Mouse (Mus musculus): ENCODE data around the gene Rexo1.

The Rexo1 gene

DNA sequence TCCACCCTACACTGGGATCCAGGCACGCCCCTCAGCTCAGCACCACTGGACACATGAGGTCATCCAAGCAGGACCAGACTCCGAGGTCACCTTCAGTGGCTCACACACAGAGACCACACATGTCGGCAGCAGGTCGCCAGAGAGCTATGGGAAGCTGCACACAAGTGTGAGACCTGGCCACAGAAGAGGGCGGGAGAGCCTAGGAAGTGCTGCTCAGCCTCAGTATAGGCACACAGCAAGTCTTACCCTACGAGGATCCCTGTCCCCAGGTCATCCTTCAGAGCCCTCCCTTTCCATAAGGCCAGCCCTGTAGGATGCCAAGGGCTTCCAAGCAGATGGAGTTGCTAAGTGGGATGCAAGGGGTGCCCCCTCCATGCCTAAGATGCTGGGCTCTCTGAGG lies 7.4 kb downstream of the Rexo1 start:
- DNase-seq, result no peak

DNA sequence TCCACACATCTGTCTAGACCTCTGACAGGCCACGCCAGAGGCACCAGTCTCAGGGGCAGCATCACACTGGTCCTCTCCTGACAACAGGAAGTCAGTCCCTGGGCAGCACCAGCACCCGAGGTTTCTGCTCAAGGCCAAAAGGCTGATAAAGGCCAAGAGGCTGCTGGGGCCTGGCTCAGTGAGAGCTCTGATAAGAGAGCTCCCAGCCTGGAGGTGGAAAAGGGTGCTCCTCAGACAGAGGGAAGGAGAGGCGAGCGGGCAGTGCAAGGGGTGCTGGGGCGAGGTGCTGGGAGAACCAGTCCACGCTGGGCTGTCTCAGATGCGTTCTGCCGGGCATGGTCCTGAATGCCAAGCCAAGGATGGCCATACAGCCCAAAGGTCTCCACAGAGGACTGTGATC lies 7.8 kb downstream of the Rexo1 start:
- no peak for DNase-seq

DNA sequence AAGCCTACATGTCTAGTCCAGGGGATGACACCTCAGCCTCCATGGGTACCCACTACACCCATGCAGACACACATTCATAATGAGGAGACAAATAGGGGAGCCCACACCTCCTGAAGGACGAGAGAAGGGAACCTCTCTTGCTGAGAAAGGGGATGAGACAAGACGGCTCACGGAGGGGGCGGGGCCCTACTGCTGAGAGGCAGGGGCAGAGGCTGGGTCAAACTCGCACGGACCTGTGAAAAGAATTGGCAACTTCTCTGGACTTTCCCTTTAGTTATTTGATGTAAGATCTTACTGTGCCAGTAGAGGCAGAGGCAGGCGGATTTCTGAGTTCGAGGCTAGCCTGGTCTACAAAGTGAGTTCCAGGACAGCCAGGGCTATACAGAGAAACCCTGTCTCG lies 9.0 kb downstream of the Rexo1 start:
- no peak for DNase-seq

DNA sequence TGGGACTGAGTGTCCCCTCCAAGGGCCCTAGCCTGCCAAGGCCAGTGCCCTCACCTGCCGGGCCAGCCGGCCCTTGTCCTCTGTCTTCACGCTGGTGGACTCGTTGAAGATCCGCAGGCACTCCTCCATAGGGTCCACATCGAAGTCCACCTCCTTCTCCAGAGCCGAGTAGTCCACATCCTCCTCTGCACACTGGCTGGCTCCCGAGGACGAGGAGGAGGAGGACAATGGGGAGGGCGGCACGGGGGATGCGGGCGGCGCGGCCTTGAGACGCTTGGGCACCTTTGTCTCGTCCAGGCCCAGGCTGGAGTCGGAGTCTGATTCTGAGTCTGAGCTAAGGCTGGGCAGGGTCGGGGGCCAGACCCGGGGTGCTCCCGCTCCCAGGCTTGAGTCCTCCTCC lies 12.1 kb downstream of the Rexo1 start:
- no peak for DNase-seq

DNA sequence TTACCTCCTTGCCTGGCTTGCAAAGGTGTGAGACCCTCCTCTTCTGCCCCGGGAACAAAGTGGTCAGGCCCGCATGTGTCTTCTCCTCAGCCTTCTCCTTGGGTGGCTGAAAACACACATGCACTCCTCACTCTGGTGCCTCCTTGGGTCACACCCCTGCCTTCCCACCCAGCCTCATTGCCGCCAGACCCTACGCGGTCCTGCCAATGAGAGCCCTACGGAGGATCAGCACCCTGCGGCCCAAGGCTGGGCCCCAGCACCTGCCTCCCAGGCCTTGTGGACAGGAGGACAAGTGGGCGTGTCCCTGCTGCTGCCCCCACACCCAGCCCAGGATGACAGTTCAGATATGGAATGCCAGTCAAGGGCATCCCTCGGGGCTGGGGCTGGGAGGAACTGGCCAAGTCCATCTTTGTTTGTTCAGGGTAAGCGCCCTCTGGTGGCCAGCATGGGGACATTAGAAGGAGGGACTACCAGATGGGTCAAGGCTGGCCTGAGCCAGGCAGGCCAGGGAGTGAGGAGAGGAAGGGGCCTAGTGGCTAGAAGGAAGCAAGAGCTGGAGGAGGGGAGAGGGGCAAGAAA lies 12.8 kb downstream of the Rexo1 start:
- DNase-seq, result peak; percentile 42 to 61

DNA sequence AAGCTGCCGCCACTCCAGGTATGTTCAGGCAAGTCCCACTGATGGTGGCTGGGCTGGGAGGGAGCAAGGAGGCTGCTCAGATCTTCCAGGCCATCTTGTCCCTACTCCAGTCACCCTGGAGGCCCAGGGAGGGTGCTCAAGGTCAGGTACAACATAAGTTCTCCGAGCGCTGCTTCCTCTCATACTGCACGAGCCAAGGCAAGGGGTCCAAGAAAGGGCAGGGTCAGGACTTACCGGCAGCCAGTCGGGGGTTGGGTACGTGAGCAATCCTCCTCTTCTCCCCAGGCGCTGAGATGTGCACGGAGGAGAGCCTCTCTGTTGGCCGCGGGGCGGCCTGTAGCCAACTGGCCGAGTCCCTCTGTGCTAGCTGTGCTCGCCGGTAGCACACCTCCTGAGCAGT lies 13.8 kb downstream of the Rexo1 start:
- DNase-seq, result no peak

DNA sequence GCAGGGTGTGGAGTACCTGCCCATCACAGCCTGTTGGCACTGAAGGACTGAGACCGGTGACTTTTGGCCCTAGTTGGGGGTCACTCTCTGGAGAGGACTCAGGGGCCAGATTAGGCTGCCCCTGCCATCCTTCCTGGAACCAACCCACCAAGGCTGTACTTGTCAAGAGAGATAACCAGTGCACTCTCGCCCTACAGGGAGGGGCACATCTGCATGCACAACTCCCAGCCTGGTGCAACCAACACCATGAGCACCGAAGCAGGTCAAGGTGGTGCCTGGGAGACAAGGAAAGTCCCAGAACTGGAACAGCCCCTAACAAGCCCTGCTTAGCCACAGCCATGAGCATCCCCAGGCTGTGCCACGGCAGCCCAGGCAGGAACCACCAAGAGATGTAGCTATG lies 14.4 kb downstream of the Rexo1 start:
- no peak for DNase-seq

DNA sequence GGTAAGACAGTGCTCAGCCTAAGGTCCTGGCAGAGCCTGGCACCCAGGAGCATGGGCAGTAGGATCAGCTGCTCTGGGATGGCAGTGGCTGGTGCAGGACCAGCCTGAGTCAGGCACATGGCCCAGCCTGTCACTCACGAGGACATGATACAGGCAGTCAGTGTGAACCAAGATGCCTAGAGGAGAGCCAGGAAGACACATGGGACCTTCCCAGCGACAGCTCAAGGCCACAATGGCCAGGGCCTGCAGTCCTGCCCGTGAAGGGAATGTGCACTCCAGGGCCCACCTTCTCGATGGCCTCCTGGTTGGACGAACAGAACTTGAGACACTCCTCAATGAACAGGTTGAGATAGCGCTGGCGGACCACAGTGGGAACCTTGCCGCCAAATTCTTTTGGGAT lies 15.8 kb downstream of the Rexo1 start:
- no peak for DNase-seq

DNA sequence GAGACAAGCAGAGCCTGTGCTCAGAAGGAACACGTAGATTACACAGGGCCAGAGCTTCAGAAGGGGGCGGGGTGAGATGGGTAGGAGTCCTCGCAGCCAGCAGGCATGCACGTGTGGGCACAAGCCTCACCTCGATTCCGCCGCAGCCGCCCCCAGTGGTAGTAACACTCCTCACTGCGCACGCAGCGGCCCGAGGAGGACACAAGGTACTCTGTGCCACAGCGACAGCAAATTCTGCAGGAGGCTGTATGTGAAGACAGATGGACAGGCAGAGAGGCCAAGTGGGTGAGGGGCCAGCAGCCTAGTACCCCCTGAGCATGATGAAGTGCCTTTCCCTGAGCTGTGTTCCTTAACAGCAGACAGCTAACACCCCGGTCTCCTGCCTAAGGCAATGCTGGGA lies 17.5 kb downstream of the Rexo1 start:
- no peak for DNase-seq

DNA sequence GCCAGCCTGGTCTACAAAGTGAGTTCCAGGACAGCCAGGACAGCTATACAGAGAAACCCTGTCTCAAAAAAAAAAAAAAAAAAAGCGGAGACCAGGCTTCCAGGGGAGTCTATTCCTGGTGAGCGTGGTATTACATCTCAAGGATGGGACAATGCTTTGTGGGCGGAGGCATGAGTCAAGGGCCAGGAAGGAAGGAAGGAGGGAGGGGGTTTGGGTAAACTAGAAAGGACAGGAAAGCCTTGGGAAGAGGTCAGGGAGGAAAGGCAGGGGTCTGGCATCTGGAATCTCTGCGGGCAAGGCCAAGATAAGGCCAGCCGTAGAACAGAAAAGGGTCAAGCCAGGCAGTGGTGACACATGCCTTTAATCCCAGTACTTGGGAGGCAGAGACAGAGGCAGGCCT lies 21.9 kb downstream of the Rexo1 start:
- DNase-seq, result no peak

DNA sequence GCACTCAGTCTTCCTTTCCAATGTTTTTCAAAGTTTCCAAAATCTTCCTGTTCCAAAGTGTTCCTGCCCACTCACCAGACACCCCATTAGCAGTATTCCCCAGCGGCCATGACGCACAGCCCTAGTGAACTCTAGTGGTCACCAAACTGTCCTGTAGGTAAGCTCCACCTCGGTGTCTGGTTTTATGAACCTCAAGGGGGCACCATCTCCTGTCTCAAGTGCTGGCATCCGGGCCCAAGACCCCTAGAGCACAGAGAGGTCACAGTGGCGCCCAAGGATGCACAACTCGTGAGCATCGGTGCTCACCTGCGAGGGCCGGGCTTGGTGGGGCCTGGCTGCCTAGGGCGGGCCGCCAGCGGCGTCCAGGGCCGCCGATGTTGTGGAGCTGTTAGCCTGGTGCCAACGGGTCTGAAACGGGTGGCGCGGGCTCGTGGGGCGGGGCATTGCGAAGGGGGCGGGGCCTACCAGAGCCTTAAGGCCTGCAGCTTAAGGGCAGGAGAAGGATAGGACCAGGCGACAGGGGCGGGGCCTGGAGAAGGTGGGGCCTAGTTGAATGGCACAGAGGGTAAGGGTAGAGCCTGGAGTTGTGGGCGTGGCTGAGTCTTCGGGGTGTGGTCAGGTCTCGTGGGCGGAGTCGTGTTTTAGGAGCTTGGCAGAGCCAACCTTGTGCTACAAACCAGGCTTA lies 22.5 kb downstream of the Rexo1 start, which contains the start of gene Atp8b3:
TSS of gene Atp8b3 (minus strand) at position 415 of the 685 bp plus-strand sequence.
- DNase-seq, result peak; percentile 79 to 81

DNA sequence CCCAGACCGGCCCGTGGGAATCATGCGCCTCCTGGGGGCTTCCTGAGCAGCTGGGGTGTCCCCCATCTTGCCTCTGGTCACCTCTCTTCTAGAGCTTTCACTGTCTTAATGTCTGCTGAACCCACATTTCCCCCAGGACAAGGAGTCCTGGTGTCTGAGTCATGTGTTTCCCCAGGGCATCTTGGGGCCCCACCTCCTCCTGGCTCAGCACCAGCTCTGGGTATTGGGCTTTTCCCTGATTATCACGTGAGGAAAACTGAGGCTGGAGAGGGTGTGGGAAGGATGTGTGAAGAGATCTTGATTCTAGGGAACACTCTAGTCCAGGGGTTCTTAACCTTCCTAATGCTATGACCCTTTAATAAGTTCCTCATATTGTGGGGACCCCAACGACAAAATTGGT lies 23.2 kb downstream of the Rexo1 start:
- DNase-seq, result no peak

DNA sequence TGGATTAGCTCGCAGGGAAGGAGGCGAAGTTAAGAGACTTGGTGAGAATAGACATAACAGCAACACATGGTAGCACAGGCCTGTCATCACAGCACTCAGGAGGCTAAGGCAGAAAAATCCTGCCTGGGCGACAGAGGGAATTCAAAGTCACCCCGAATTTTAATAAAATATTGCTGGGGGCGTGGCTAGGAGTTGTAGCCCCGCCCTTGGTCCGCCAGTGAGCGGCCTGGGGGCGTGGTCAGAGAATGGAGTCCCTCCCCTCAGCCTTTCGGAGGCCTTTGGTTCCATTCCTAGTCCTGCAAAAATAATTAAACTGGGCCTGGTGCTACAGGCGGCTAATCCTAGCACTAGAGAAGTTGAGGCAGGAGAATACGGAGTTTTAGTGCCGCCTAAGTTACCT lies 25.6 kb downstream of the Rexo1 start:
- DNase-seq, result no peak

DNA sequence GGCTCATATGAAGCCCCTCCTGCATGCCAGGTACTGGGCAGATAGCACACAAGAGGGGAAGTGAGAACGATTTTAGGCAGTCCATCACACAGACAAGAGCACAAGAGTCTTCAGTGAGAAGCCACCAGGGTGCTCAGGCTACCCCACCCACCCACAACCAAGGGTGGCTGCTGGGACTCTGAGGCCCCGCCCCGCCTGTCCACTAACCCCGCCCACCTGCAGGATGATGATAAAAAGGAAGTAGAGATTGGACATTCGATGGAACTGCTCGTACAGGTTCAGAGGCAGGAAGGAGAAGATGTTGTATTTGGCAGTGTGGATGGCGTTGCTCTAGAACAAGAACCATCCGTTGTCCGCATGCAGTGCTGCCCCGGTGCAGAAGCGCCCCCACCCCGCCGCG lies 26.3 kb downstream of the Rexo1 start:
- DNase-seq, result peak; percentile 42 to 50

DNA sequence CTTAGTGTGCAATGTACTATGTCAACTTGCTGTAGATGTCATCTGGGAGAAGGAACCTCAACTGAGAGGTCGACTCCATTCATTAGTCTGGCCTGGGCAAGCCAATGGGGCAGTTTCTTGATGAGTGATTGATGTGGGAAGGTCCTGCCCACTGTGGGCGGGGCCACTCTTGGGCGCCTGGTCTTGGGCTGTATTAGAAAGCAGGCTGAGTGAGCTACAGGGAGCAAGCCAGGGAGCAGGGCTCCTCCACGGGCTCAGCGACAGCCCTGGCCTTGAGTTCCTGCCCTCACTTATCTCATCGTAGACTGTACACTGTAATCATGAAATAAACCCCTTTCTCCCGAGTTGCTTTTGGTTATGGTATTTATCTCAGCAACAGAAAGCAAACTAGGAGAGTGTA lies 27.7 kb downstream of the Rexo1 start:
- no peak for DNase-seq

DNA sequence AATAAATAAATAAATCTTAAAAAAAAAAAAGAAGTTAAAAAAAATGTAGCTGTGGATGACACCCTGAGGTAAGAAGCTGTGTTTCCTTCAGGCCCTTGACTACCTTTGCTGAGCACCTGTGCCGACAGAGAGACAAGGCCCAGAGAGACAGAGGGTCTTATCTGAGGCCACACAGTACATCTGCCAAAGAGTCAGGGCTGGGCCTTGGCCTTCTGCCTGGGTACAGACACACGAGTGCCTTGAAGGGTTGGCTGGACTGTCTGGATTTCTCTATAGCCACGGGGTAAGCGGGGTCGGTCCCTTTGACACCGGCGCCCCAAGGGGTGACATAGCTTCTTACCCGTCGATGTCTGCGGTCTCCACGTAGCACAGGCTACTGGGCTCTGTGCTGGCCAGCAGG lies 28.6 kb downstream of the Rexo1 start:
- DNase-seq, result no peak

DNA sequence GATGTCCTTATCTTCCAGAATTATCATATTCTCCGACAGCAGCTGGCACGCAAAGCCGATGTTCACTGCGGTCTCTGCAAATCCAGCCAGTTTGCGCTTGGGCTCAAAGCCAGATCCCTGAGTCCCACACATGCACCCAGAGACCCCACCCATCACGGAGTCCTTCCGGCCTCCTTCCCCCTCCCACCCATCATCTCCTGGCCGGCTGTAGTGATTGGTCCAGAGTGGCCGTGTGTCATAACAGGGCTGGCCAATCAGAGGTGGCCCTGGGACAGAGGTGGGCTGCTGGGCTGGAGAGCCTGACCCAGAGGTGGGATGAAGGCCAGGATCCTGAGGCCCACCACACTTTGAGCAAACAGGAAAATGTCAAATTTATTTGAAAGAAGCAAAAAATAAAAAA lies 35.2 kb downstream of the Rexo1 start:
- no peak for DNase-seq

DNA sequence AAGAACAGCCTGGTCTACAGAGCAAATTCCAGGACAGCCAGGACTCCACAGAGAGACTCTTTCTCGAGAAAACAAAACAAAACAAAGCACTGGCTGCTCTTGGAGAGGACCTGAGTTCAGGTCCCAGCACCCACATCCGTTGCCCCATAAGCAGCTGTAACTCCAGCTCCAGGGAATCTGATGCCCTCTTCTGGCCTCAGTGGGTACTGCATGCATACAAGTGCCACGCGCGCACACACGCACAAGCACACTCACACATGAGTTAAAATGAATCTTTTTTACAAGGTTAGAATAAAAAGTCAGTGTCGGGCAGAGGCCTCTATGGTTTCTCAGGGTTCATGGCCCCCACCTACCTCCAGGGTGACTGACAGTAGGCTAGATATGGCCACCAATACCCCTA lies 38.1 kb downstream of the Rexo1 start:
- no peak for DNase-seq

DNA sequence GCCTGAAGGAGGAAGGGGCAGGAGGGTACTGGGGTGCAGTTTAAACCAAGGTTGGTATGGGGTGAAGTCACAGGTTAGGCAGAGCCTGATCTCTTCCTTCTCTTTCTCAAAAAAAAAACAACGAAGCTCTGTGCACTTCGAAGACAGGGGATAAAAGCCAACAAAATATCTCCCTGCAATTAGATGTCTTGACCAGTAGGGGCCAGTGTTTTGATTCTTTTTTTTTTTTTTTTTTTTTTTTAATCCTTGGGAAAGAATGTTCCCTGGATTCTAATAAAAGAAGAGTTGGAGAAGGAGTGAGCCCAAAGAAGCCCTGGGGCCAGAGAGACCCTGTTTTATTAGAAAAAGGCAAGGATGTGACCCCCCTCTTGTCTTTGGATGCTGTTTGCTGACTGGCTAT lies 42.1 kb downstream of the Rexo1 start:
- DNase-seq, result no peak

DNA sequence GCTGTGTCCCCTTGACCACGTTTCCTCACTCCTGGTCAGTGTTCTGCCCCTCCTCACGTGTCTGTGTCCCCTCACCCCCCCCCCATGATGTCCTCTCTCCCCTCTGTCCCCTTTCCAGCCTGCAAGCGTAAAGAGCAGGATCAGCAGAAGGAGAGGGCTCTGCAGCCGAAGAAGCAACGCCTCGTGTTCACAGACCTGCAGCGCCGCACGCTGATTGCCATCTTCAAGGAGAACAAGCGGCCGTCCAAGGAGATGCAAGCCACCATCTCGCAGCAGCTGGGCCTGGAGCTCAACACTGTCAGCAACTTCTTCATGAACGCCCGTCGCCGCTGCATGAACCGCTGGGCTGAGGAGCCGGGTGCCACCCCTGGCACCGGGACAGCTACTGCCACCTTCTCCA lies 47.6 kb downstream of the Rexo1 start:
- no peak for DNase-seq

DNA sequence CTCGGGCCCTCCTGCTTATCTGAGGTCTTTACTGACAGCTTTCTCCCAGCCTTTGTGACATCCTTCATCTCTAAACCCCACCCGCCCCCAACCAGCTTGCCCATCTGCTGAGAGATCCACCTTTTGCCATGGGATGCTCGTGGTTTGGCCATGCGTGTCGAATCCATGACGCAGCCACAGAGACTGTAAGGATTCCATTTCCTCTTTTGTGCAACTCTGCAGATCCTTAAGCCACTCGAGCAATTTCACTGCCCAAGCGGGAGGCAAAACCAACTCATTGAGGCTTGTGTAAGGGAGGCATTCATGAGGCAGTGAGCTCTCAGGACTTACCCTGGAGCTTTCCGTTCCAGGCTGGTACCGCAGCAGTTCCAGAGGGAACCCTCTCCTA lies 51.1 kb downstream of the Rexo1 start:
- DNase-seq, result no peak

DNA sequence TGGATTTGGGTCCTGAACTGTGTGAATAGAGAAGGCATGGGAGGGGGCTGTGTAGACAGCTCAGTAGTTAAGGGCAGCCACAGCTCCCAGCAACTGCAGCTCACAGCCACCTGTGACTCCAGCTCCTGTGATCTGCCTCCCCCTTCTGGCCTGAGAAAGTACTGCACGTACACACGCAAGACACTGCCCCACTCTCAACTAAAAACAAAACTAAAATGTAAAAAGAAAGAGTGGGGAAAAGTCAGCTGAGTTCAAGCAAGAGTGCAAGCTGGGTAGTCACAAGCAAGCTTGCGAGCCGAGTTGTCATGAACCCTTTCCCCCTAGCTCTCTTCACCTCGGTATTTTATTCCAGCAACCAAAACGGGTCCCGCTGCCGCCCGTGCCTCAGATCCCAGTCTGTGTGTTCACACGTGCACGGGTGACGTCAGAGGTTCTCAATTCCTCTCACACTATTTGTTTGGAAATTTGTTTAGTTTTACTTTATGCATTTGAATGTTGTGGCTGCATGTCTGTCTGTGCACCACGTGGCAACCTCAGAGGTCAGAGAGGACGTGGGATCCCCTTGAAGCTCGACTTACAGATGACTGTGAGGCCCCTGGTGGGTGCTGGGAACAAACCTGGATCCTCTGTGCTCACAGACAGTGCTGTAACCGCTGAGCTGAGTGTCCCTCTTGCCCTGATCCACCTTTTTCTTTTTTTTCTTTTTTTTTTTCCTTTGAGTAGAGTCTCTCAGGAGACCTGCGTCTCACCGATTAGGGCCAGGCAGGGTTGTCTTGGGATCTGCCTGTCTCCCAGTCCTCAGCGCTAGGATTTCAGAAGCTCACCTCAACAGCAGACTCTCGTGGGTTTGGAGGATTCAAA lies 51.7 kb downstream of the Rexo1 start:
- peak; percentile 62 to 88 for DNase-seq

DNA sequence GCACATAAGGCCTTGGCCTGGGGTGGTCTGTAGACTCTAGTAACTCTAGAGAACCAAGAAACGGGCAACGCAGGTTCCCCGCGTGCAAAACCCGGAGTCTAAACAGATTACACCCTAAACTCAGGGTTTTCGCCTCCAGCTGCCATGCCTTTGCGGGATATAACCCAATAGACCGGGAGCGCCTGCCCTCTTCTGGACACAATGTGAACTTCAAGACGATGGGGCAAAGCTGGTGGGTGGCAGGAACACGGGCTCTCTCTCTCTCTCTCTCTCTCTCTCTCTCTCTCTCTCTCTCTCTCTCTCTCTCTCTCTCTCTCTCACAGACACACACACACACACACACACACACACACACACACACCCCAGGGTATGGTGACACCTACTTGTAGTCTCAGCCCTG lies 55.1 kb downstream of the Rexo1 start:
- DNase-seq, result peak; percentile 30 to 70

DNA sequence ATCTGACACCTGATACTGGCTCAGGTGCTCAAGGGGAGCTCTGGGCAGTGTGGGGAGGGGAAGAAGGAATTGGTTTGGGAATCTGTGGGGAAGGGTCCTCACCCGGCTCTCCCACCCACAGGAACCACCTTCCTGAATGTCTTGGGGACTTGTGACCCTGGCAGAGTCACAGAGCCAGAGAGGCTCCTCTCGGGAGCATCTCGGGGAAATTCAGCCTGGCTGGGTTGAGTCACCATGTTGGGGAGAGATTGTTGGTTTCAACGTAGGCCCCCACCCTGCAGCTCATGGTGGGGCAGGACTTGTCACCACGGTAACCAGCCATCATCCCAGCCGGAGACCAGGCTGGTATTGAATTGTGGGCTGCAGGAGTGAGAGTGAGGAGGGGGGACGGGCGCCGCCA lies 56.6 kb downstream of the Rexo1 start:
- no peak for DNase-seq
